In genomic region chr3:9523081-9523932, GRCm38 (mm10) we compare ENCODE assay signal across 8 mouse cellular contexts.
A peak's percentile ranks its signal among the peaks of the same experiment; 100 is the strongest.
DNase-seq lines count a peak whose midpoint lies in the region; ATAC-seq and TF ChIP-seq lines count a peak whose summit lies in the region.

No protein-coding gene starts in this region.

- H3K9ac ChIP-seq in heart, embryonic 11.5 days (ENCODE audit: low read depth, low read length), result no peak overlapping the region; the same call in 1 of the 2 replicates
- no peak overlapping the region for H3K9ac ChIP-seq in intestine, postnatal 0 days (ENCODE audit: low read depth, low read length)

- no peak overlapping the region for H3K4me2 ChIP-seq in heart, embryonic 11.5 days
- no peak overlapping the region for H3K4me2 ChIP-seq in intestine, postnatal 0 days (replicated peaks; ENCODE audit: low read depth)

- 65% methylated on average over 18 of the region's 18 CpGs for WGBS in heart, embryonic 11.5 days (ENCODE audit: insufficient replicate concordance)
- 47% methylated on average over 18 of the region's 18 CpGs for WGBS in intestine, postnatal 0 days

- 0 out of 2 replicates have a peak overlapping the region, but pooled peaks have one; percentile 16 for H3K27ac ChIP-seq in heart, embryonic 11.5 days (ENCODE audit: low read depth, low read length)
- no peak overlapping the region for H3K27ac ChIP-seq in intestine, postnatal 0 days (ENCODE audit: low read depth, low read length)

- TF ChIP-seq CTCF in intestine, postnatal 0 days (IDR thresholded peaks at IDR 0.05; ENCODE audit: low read depth), result no peak

- no peaks in the 10 kb centered on the region for H3K27me3 ChIP-seq in heart, embryonic 11.5 days (ENCODE audit: control insufficient read depth, insufficient read depth, low read length)
- no peaks in the 10 kb centered on the region for H3K27me3 ChIP-seq in intestine, postnatal 0 days (replicated peaks; ENCODE audit: control insufficient read depth, insufficient read depth, low read length)

- ATAC-seq in heart, embryonic 11.5 days (replicated peaks; ENCODE audit: insufficient number of reproducible peaks, low FRiP score, low TSS enrichment), result no peak
- ATAC-seq in intestine, postnatal 0 days, result peak; percentile 54

- DNase-seq in heart, adult 18-20 months, result no peak
- DNase-seq in testis, postnatal 14 days (ENCODE audit: low spot score), result peak; percentile 13
- DNase-seq in testis, postnatal 10 days (ENCODE audit: low spot score), result no peak
- DNase-seq in right cerebral cortex, adult 2 months (ENCODE audit: low spot score in 2 of 2), result peak; percentile 51 to 62
- no peak for DNase-seq in spleen, postnatal 4 days (ENCODE audit: low spot score in 2 of 2)
- no peak for DNase-seq in cerebellum, postnatal 36 days

- no peak overlapping the region for H3K4me3 ChIP-seq in heart, embryonic 11.5 days (ENCODE audit: low read depth, low read length)
- no peak overlapping the region for H3K4me3 ChIP-seq in intestine, postnatal 0 days (ENCODE audit: low read depth, low read length)

- H3K36me3 ChIP-seq in heart, embryonic 11.5 days (ENCODE audit: control insufficient read depth, insufficient read depth, low read length), result no peaks in the 10 kb centered on the region
- no peaks in the 10 kb centered on the region for H3K36me3 ChIP-seq in intestine, postnatal 0 days (ENCODE audit: control insufficient read depth, insufficient read depth)

- peaks cover 37% of the 10 kb centered on the region for H3K4me1 ChIP-seq in heart, embryonic 11.5 days (ENCODE audit: control insufficient read depth, insufficient read depth, low read length)
- H3K4me1 ChIP-seq in intestine, postnatal 0 days (replicated peaks; ENCODE audit: control insufficient read depth, insufficient read depth, low read length), result peaks cover 11% of the 10 kb centered on the region; the same call in 1 of the 2 replicates

- no peaks in the 10 kb centered on the region for H3K9me3 ChIP-seq in heart, embryonic 11.5 days (replicated peaks; ENCODE audit: control insufficient read depth, low read length)
- H3K9me3 ChIP-seq in intestine, postnatal 0 days (ENCODE audit: control insufficient read depth), result no peaks in the 10 kb centered on the region

Comparison
In these comparisons a context has a peak if more than half of its experiments do, and no peak if none do; other contexts are left out.
1. DNase-seq: peak in testis, postnatal 14 days (single experiment) and right cerebral cortex, adult 2 months (2 of 2); none in heart, adult 18-20 months (0 of 2), testis, postnatal 10 days (single experiment), spleen, postnatal 4 days (0 of 2) and cerebellum, postnatal 36 days (0 of 2).